Mouse (Mus musculus) ES-Bruce4 (cell line): ENCODE measurements at regions not wholly inside any gene's neighbourhood (a gene's known extent, or its start where the extent isn't known, plus 50 kb on each side); places are given as distances from the start of the nearest gene placed in this dataset.

Source experiments
- H3K27ac ChIP-seq: 2 replicates; pipeline ENCODE4 v1.5.1; 2012; ENCODE audit warnings: low read length, inconsistent platforms; ENCODE audit not compliant: insufficient read depth
- H3K27me3 ChIP-seq: 2 replicates; pipeline ENCODE4 v1.6.1; 2012; ENCODE audit warnings: mild to moderate bottlenecking, low read length, inconsistent platforms; ENCODE audit not compliant: control insufficient read depth, poor library complexity, insufficient read depth, severe bottlenecking
- H3K36me3 ChIP-seq: 2 replicates; pipeline ENCODE4 v1.6.1; 2012; ENCODE audit warnings: inconsistent platforms, mild to moderate bottlenecking, low read length, moderate library complexity; ENCODE audit not compliant: control insufficient read depth, poor library complexity, insufficient read depth, severe bottlenecking
- H3K4me1 ChIP-seq: one replicate; pipeline ENCODE4 v1.8.1; 2011; ENCODE audit warnings: low read length; ENCODE audit not compliant: control insufficient read depth, insufficient read depth
- H3K4me3 ChIP-seq: 2 replicates; pipeline ENCODE4 v1.5.1; 2011; ENCODE audit warnings: low read depth, mild to moderate bottlenecking, low read length
- H3K9ac ChIP-seq: 2 replicates; pipeline ENCODE4 v1.6.1; 2012; ENCODE audit warnings: low read depth, mild to moderate bottlenecking, inconsistent platforms; ENCODE audit not compliant: poor library complexity, severe bottlenecking
- H3K9me3 ChIP-seq: replicated peaks from 2 replicates; pipeline ENCODE4 v1.6.1; 2012; ENCODE audit warnings: mild to moderate bottlenecking, low read length, inconsistent platforms; ENCODE audit not compliant: control insufficient read depth, poor library complexity, insufficient read depth, severe bottlenecking
- CTCF ChIP-seq: IDR thresholded peaks from one replicate; pipeline ENCODE4 v1.8.1; 2011; ENCODE audit warnings: low read depth, low read length
- EP300 ChIP-seq: IDR thresholded peaks from 2 replicates; pipeline ENCODE4 v1.6.1; 2011; ENCODE audit warnings: low read depth, low read length; ENCODE audit not compliant: insufficient read depth
- POLR2A ChIP-seq: IDR thresholded peaks from one replicate; pipeline ENCODE4 v1.8.1; 2011; ENCODE audit warnings: low read length; ENCODE audit not compliant: insufficient read depth

GRCm38 (mm10) chr11:28782486-28782885, 70.5 kb upstream of the Efemp1 start:
- Histone ChIP-seq H3K9me3 (no peaks in the 10 kb centered on the region), H3K27me3 (no peaks in the 10 kb centered on the region), H3K27ac (no peak overlapping the region), H3K36me3 (no peaks in the 10 kb centered on the region), H3K4me1 (no peaks in the 10 kb centered on the region), H3K4me3 (no peak overlapping the region), H3K9ac (no peak overlapping the region)
- TF ChIP-seq POLR2A (no peak), CTCF (no peak), EP300 (no peak)

GRCm38 (mm10) chr11:28770831-28771230, 82.2 kb upstream of the Efemp1 start:
- H3K27ac ChIP-seq, result no peak overlapping the region
- H3K4me1 ChIP-seq, result no peaks in the 10 kb centered on the region

GRCm38 (mm10) chr11:28760751-28761150, 92.3 kb upstream of the Efemp1 start:
- H3K9me3 ChIP-seq, result no peaks in the 10 kb centered on the region
- H3K27me3 ChIP-seq, result no peaks in the 10 kb centered on the region
- H3K27ac ChIP-seq, result no peak overlapping the region
- H3K36me3 ChIP-seq, result no peaks in the 10 kb centered on the region
- no peaks in the 10 kb centered on the region for H3K4me1 ChIP-seq
- H3K4me3 ChIP-seq, result no peak overlapping the region
- no peak for TF ChIP-seq CTCF
- TF ChIP-seq EP300, result no peak
- TF ChIP-seq POLR2A, result no peak
- H3K9ac ChIP-seq, result no peak overlapping the region

More at GRCm38 (mm10) chr11:28770831-28771230, 82.2 kb upstream of the Efemp1 start:
- Histone ChIP-seq H3K4me3 (no peak overlapping the region), H3K9me3 (no peaks in the 10 kb centered on the region), H3K9ac (no peak overlapping the region), H3K36me3 (no peaks in the 10 kb centered on the region), H3K27me3 (no peaks in the 10 kb centered on the region)
- no peak for TF ChIP-seq CTCF

- Histone ChIP-seq H3K4me3 (no peak overlapping the region), H3K36me3 (no peaks in the 10 kb centered on the region), H3K27me3 (no peaks in the 10 kb centered on the region; the same call in 1 of the 2 replicates), H3K27ac (no peak overlapping the region), H3K9ac (no peak overlapping the region), H3K9me3 (no peaks in the 10 kb centered on the region), H3K4me1 (no peaks in the 10 kb centered on the region)
- TF ChIP-seq EP300 (no peak), POLR2A (no peak), CTCF (no peak)
Observed at GRCm38 (mm10) chr11:28734941-28735597, 117.9 kb upstream of the Efemp1 start.

GRCm38 (mm10) chr11:28734581-28734931, 118.4 kb upstream of the Efemp1 start:
- no peaks in the 10 kb centered on the region for H3K4me1 ChIP-seq
- TF ChIP-seq EP300, result no peak
- no peak for TF ChIP-seq CTCF
- TF ChIP-seq POLR2A, result no peak
- H3K27ac ChIP-seq, result no peak overlapping the region
- no peaks in the 10 kb centered on the region for H3K36me3 ChIP-seq
- H3K4me3 ChIP-seq, result no peak overlapping the region
- H3K9me3 ChIP-seq, result no peaks in the 10 kb centered on the region
- no peaks in the 10 kb centered on the region; the same call in 1 of the 2 replicates for H3K27me3 ChIP-seq
- H3K9ac ChIP-seq, result no peak overlapping the region

GRCm38 (mm10) chr11:28733877-28734580, 119.0 kb upstream of the Efemp1 start:
- Histone ChIP-seq H3K9ac (no peak overlapping the region), H3K27me3 (no peaks in the 10 kb centered on the region; the same call in 1 of the 2 replicates), H3K9me3 (no peaks in the 10 kb centered on the region), H3K4me3 (no peak overlapping the region), H3K4me1 (no peaks in the 10 kb centered on the region), H3K27ac (no peak overlapping the region), H3K36me3 (no peaks in the 10 kb centered on the region)
- TF ChIP-seq EP300 (no peak), POLR2A (no peak), CTCF (no peak)
